Mouse (Mus musculus): ENCODE measurements around the gene Ilk.

GRCm38 (mm10) chr7:105787285-105788140 lies 51.1 kb downstream of the Ilk start, which contains the start of gene Dchs1:
- TF ChIP-seq EP300 (IDR thresholded peaks at IDR 0.05; ENCODE audit: low read length) (no peak), POLR2A (IDR thresholded peaks at IDR 0.05; ENCODE audit: low read depth, low read length) (no peak), CTCF (conservative IDR thresholded peaks at IDR 0.05 in 1 of 2, IDR thresholded peaks at IDR 0.05 in 1 of 2; ENCODE audit: low read depth in 2 of 2, low read length in 2 of 2) (no peak), MAFK (IDR thresholded peaks at IDR 0.05; ENCODE audit: insufficient replicate concordance, low read length) (no peak), JUND (conservative IDR thresholded peaks at IDR 0.05; ENCODE audit: low read depth, low read length) (no peak), ETS1 (conservative IDR thresholded peaks at IDR 0.05; ENCODE audit: low read depth, low read length) (no peak)

Measured in CH12.LX (cell line).